Mouse (Mus musculus) induced T-regulatory cell, adult 2 months (primary cell): ENCODE results near the gene Cant1.

Source experiments
- DNase-seq: peaks from one replicate; pipeline ENCODE4 v3.0.0-alpha.2; 2012; ENCODE audit warnings: low read depth

The Cant1 gene

DNA sequence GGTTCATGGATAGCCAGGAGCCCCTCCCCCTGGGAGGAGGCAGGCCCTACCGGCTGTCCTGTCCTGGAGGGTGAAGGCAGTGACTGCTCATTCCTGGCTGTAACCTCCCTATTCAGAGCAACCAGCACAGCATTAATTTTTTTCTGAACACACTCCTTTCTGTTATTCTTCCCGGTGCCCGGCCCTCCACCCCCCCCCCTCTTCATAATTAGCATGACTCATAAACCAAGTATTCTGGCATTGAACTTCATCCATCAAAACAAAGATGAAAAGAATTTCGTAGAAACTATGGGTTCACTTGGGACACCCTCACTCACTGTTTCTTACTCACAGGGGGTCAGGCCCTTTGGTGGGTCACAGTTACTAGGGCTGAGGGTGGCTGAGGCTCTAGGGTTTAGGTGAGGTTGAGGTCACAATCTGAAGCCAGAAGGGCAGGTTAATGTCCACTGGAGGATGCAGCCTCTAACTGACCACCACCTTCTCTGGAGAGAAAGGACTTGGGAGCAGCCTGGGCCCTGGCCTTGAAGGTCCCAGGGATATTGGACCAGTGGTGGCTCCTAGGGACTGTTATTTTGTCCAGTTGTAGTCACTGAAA lies 11.5 kb upstream of the Cant1 start:
- no peak for DNase-seq

DNA sequence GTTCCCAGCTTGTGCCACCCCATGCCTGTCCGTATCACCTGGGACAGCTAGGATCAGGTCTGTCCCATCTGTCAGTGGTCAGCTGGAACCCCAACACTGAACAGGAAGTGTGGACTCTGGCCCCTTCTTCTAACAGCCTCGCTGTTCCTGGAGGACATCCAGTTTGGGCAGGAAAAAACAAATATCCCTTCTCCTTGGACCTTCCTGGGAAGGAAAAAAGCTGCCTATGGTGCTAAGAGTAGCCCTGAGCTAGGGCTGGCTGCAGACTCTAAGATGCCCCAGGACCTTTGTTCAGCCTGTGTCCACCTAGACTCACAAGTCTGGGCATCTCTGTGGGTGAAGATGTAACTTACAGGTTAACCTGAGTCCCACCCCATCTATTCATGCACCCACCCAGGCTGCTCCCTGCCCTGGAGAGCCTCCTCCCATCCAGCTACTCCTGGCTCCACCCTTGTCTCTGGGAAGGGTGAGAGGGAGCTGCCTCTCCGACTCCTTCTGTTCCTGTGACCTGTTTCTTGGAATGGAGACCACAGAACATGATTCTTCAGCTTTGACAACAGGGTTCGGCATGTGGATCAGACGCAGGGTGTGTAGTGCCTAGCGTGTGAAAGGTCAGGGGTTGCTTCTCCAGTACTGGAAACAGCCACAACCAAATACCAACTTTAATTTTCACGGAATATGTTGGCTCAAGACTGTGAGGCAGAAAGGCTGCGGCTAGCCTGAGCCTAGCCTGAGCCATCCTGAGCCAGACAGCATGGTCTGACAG lies 10.2 kb upstream of the Cant1 start:
- DNase-seq, result no peak

DNA sequence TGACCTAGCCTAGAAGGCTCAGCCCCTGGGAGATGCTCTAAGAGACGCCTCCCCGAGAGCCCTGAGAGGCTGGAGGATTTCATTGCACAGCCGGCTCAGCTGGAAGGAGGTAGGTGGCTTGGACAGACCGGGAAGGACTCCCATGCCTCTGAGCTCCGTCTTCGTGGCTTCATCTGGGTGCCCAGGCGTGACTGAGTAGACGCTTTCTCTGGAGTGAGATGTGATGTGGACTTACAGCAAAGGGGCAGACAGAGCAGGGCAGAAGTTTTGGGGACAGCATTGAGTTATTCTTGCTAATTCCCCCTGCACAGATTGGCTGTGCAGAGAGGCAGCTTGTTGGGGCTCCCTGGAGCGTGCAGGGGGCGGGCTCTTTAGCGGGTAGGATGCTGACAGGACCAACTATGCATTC lies 9.6 kb upstream of the Cant1 start:
- DNase-seq, result no peak

DNA sequence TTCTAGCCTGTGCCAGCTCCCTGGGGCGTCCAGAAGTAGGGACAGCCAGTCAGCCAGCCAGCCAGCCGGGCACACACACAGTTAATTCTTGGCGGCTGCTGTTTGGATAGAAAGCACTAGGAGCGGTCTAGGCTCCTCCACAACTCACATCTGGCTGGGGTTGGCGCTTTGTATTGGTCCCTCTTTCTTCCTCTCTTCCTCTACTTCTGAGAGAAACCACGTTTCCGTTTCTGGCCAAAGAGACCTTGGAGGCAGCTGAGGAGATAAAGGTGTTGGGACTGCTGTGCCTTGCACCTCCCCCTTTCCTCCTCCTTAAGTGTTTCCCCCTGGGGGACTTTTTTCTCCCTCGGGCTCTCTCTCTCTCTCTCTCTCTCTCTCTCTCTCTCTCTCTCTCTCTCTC lies 9.1 kb upstream of the Cant1 start, which contains the start of gene C1qtnf1:
Gene C1qtnf1, plus strand, starts transcription at position 218 of the 400 bp plus-strand sequence.
- peak; percentile 43 for DNase-seq

DNA sequence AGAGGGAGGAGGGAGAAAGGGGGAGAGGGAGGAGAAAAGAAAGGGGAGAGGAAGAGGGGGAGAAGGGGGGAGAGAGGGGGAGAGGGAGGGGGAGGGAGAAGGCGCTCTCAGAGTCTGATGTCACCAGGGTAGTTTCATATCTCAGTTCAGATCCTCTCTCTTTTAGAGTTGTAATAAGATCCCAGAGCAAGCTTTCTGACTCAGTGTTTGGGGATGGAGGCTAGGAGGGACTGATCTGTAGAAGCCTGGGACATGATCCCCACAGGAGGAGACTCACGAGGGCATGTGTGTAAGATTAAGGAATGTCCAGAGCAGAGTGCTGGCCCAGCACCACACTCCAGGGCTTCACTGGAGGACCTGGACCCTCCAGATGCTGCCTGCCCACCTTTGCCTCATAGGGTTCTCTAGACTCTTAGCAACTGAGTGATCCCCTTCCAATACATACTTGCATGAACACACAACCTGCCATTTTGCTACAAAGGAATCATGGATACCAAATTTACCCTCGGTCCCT lies 8.4 kb upstream of the Cant1 start:
- DNase-seq, result no peak

DNA sequence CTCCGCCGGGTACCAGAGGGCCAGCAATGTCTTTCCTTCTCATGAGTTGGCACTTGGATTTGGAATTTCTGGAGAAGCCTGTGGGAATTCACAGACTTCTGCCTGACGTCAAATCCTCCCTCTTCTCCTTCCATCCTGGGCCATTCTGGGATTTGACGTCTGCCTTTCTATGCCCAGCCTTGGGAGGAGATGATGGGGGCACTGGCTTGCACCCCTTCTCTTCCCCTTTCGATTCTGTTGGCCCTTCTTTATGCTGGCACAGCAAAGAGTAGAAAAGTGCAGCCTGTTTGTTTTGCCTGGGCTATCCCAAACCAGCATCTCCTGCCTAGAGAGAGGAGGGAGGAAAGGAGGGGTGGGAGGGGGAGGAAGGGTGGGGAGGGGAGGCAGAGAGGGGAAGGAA lies 7.9 kb upstream of the Cant1 start:
- DNase-seq, result no peak

DNA sequence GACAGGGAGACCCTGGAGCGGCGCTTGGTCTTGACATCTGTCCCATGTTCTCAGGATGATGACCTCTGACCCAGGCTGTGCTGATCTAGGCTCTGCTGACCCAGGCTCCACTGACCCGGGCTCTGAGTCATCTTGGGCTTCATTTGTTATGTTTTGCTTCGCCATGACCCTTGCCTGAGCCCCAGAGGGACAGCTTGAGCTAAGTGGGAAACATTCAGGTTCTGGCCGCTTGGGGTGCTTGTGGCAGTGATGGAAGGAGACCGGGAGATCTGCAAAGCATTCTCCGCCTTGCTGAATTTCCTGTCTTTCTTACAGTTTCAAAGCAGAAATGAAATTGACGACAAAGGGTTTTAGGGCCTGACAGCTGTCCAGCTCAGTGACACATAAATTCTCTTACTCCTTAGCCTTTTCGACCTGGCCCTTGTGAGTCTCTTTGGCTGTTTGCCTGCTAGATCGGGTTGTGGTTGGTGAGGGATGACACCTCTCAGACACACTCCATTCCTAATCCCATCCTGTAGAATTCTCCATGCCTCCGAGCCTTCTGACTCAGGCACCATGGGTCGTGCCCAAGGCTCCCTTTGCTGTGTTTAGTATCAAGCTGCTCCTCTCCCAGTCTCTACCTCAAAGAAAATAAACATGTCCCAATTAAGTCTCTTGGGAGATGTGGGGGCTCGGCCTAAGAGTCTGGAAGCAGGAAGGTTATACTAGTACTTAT lies 5.9 kb upstream of the Cant1 start:
- no peak for DNase-seq

DNA sequence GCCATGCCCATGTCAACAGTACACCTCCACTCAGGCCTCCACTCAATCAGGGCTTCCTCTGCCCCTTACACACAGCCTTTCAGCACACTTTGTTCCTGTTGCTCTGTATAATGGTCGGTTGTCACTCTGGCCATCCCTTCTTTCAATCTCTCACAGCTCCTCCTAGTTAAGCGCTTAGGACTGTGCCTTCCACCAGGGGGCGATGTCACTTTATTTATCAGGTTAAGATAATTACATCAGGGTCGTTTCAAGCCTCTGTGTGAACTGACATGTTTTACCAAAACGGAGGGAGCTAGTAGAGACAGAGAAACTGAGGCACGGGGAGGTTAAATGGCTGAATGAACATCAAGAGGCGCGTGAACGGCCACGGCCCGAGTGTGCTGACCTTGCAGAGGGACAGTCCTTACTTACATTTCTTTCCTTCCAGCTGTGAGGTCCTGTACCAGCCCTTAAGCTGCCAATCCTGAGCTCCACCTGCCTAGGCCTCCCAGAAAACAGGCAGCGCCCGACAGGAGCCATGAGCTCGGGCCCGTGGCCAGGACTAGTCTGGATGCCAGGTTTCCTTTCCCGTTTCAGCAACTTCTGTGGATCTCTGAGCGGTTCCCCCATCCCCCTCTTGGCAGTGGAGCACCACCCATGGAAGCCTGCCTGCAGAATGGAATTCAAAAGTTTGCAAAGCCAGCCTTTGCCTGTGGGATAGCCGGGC lies 4.5 kb upstream of the Cant1 start:
- peak; percentile 88 for DNase-seq

DNA sequence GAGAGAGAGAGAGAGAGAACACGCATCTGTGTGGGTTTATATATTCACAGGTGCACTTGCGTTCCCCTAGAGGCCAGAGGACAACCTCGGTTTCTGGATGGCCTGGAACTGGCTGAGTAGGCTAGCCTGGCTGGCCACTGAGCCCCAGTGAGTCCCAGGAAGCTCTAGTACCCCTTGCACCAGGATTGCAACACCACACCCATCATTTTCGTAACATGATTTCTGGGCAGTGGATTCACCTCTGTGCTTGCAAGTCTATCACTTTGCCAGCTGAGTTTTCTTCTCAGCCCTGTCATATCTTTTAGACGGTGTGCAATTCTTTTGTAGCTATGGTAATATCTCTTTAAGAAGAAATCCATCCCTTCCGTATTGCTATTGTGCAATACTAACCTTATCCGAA lies 1.4 kb upstream of the Cant1 start:
- no peak for DNase-seq

DNA sequence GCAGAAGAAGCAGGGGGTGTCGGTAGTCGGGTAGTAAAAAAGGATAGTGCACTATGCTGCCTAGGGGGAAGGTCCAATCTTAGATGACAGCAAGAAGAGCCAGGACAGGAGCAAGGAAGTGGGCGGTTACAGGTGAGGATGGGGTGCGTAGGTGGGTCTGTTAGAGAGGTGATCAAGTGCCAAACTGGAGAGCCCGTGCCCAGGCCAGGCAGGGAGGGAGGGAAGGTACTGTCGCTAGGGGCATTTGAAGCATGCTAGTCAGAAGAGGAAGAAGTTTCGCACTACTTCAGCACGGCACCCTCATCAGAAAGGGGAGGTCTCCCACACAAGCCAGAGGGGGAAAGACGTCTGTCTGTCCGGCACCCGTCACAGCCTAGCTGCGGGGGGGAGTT lies 448 bp downstream of the Cant1 start:
- DNase-seq, result no peak

DNA sequence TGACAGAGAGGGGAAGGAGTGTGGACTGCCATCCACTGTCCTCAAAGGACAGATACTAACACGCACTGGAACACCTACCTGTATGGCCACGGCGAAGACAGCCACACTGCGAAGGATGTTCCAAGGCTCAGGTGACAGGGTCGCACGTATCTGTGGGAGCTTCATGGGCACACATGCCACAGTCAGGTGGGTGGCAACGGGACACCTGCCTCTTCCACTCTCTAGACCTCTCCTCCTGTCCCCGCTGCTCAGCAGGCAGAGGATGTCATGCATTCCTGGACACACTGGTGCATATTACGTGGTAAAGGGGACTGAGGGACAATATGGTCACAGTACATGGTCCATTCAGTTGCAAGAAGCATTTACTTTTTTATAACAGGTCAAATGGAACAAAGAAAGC lies 1.4 kb downstream of the Cant1 start:
- no peak for DNase-seq

DNA sequence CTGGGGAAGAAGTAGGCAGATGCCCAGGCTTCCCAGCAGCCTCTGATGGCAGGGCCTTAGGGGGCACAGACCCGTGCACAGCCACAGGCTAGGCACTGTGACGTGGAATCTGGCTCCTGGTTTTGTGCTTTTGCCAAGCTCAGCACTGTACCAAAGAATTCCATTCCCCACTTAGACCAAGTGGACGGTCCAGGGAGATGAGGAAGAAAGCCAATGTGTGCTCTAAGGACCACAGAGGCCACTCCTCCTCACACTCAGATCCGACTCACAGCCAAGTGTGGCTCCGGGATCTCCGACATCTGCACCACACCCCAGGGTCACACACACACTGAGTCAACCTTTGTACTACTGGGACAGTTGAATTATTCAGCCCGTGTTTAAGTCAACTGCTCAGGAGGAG lies 2.8 kb downstream of the Cant1 start:
- no peak for DNase-seq

DNA sequence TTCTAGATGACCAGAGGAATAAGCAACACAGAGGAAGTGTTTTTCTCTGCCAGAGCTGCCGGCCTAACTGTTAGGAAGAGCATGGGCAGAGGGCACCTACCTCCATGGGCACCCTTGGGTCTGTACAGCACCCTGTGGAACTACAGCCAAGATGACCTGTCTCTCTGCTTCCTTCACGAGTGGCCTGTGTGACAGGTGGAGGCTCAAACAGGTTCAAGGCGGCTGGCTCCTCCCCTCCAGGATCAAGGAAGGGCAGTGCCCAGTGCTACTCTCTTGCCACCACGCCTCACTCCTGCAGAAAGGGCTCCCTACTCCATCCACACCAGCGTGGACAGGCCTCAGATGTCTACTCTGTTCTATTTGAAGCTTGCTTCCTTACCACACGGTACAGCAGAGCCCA lies 3.3 kb downstream of the Cant1 start:
- no peak for DNase-seq

DNA sequence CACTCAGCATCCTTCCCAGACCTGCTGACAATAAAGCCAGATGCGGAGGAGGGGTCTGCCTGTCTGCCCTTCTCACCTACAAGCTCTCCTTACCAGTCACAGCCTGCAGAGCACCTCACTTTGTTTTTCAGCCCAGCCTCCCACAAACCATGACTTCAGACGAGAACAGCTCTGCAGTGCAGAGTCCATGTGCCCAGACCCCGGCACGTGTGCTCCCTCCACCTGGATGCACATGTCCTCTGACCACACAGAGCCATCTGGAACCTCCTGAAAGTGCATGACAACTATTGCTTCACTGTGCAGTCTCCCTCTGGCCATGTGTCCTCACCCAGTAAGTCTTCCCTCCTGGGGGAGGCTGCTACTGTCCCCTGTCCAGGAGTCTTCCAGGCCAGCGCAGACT lies 4.6 kb downstream of the Cant1 start:
- DNase-seq, result no peak

DNA sequence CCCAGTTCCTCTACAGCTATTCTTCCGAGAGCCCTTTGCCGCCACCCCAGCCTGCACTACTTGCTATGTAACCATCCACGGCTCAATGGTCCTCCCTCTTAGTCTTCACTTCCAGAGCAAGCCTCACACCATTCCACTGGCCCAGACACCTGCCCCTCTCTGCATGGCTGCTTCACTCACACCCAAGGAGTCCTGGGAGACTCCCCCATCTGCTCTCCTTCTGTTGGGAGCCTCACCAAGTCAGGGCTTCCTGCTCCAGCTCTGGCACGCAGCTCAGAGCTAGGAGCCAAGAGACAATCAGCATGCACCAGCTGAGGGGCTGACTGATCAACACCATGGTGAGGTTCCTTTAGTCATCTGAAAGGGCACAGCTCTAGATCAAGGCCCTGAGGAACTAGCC lies 5.8 kb downstream of the Cant1 start:
- no peak for DNase-seq

DNA sequence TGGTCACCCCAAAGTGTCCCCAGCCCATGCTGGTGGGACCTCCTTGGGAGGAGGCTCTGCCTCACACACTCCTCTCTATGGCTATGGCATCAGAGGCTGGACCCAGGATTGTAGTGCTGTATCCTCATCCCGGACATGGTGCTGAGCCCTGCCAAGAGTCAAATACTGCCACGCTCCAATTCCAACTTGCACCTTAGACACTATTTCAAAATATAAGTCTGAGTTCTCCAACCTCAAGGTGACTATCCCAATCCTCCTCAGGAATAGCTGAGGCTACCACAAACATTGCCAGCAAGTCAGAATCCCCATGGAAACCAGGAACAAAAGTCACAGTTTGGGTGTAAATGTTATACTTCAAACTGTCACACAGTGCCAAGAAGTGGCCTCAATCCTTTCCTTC lies 6.3 kb downstream of the Cant1 start:
- DNase-seq, result no peak

DNA sequence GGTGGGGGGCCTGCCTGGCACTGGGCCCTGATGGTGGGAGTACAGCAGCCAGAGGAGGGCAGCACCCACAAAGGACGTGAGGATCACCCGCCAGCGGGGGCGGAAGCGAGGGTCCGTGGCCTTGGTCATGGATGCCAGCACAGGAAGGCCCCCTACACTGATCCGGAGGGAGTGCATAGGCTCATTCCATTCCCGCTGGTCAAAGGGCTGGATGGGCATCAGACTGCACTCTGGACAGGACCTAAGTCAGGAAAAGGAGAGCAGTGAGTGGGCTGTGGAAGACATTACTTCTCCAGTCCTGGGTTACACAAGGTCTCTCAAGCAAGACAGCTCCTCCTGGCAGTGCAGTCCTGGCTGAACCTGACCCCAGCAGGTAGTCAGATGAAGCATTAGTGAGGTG lies 7.6 kb downstream of the Cant1 start:
- no peak for DNase-seq

DNA sequence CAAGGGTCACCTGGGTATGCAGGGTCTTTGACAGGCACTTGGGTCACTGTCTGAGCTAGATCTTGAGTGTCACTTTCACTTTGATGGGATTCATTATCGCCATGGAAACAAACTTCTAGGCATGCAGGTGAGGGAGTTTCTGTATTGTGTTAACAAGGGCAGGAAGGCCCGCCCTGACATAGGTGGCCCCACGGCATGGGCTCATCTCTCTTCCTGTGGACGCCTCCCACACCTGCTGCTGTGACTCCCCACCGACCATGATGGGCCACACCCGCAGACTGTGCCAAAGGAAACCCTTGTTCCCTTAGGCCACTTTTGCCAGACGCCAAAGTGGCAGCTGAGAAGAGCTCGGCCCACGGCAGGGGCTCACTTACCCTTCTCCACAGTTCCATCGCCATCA lies 8.4 kb downstream of the Cant1 start:
- no peak for DNase-seq

DNA sequence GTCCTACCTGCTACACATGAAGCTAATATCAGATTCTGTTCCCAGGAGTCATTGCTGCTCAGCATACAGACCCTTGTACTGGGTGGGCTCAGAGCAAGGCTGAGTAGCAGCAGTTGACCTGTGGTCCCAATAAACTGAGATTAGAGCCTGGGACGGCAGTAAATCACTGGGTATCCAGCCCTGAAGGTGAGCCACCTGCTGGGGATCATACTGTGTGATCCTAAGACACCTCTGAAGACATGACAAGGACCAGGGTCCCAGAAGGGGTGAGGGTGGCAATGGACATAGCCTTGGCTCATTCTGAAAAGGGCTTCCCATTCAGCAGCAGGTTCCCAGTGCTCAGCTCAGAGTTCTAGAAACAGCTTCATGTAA lies 8.8 kb downstream of the Cant1 start:
- DNase-seq, result no peak

DNA sequence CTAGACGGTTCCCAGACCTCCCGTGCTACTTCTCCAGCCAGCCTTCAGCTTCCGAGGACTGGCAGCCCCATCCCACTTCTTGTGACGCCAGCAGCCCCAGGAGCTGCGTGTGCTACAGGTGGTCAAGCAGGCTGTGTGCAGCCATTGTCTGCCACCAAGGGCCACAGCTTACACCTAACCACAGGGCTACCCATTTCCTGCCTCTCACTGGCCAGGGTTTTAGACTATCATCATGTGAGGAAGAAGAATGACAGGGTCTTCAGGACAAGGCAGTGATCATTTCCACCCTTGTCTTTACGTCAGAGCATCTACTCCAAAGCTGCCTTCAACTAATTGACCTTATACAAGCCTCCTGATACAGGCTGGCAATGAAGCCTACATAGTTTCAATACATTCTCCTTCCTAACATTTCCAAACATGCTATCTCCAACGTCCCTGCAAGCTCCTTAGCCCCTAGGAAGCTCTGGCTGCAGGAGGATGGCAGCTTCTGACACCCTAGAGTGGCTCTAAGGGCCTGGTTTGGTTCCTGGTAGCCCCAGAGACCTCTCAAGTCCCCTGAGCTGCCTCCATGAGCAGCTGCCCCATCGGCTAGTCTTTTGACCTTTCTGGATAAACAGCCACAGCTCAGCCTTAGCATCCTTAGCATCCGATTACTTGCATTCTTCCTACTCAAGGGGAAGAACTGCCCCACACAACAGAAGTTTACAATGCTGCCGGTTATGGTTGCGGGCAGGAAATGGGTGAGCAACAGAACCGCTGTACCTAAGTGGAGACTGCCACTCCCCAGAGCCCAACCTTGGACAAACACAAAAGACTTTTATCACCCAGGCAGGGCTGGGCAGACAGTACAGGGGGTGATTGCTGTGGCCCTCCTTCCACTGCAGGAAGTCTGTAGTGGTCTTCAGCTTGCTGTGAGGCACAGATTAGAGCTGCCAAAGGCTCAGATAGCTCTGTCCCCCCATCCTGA lies 9.5 kb downstream of the Cant1 start:
- no peak for DNase-seq

DNA sequence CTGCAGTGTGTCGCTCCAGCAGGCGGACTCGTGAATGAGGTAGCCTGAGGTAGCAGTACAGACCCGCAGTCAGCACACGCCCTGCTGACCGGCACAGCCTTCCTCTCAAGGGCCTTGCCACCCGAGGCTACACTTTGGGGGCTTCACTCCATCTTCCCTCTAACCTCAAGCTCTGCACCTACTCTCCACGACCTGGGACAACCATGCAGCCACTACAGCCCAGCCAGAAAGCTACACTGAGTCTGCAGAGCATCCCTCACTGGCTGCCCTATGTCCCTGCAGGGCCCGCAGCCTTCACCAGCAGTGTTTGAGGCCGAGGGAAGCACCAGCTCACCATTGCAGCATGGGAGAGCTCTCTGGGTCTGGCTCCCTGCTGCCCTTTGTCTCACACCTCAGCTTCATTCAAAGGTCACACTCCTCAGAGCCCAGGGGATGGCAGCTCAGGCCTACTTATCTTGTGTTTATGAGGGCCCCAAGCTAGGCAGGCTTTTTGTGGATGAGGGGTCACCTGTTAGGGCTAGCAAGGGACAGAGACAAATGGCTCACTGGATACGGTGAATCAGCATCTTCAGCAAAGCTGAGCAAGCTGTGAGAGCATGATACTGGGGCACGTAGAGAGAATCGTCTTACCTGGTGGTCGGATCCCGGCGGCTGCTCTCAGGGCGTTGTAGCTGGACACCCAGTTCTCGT lies 10.7 kb downstream of the Cant1 start:
- no peak for DNase-seq
